Mouse (Mus musculus): ENCODE measurements at regions not wholly inside any gene's neighbourhood (a gene's known extent, or its start where the extent isn't known, plus 50 kb on each side); places are given as distances from the start of the nearest gene placed in this dataset.

- TF ChIP-seq CHD2 (IDR thresholded peaks at IDR 0.05; ENCODE audit: low read depth, low read length): no peak
- no peak for TF ChIP-seq ZC3H11A (IDR thresholded peaks at IDR 0.05; ENCODE audit: borderline replicate concordance, low read depth, low read length)
- no peak for TF ChIP-seq MAFK (IDR thresholded peaks at IDR 0.05; ENCODE audit: insufficient read depth, low read depth, low read length)
- no peak for TF ChIP-seq ZNF384 (IDR thresholded peaks at IDR 0.05; ENCODE audit: low read depth, low read length)
Observed at GRCm38 (mm10) chr11:63665268-63665934, 256.7 kb downstream of the Hs3st3b1 start.

Data from ES-E14 (cell line).